Mouse (Mus musculus): ENCODE measurements around the gene Myo3a. TPM values are rescaled to one million over a fixed set of nuclear protein-coding genes. Genes with fewer than 3 reads are reported as not detected.
A peak's percentile ranks its signal among the peaks of the same experiment; 100 is the strongest.
"Not testable (repeated sequence)": the region's sequence is repeated elsewhere in the genome, so short reads cannot be mapped to it uniquely, and the experiment has no call there.

Gene Myo3a
- polyA plus RNA-seq, 1 experiment from 2014 or later, result not detected

DNA sequence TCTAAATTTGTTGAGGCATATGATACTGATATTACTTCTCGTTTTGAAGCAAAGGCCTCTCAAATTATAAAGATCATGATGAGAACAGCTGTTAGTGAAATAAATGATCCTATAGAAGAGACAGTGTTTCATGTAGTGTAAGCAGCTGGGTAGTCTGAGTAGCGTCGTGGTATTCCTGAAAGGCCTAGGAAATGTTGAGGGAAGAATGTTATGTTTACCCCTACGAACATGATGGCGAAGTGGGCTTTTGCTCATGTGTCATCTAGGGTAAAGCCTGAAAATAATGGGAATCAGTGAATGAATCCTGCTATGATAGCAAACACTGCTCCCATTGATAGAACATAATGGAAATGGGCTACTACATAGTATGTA, 360.9 kb downstream of the Myo3a start:
- H3K4me1 ChIP-seq (ENCODE audit: control insufficient read depth in 2 of 2, insufficient read depth in 2 of 2, low read length in 2 of 2); H3K4me3 ChIP-seq (ENCODE audit: control insufficient read depth in 1 of 2, insufficient read depth in 1 of 2, low read depth in 1 of 2, low read length in 2 of 2); H3K27ac ChIP-seq (replicated peaks in 1 of 2; ENCODE audit: control insufficient read depth in 1 of 2, insufficient read depth in 1 of 2, low read depth in 2 of 2, low read length in 2 of 2); H3K9me3 ChIP-seq (ENCODE audit: control insufficient read depth, low read length); H3K4me2 ChIP-seq (ENCODE audit: low read length); H3K9ac ChIP-seq (ENCODE audit: low read length); H3K36me3 ChIP-seq (ENCODE audit: control insufficient read depth, insufficient read depth, low read length); H3K27me3 ChIP-seq (ENCODE audit: control insufficient read depth, insufficient read depth, low read length): not testable (repeated sequence)
- 78% methylated on average over 5 of the region's 5 CpGs for WGBS
- peak; percentile 41 for ATAC-seq (ENCODE audit: insufficient number of reproducible peaks, insufficient read depth, low FRiP score, low read depth)

GRCm38 (mm10) chr2:22588673-22589381, 361.5 kb downstream of the Myo3a start:
- not testable (repeated sequence) for H3K27me3 ChIP-seq (ENCODE audit: control insufficient read depth, insufficient read depth, low read length); H3K4me3 ChIP-seq (ENCODE audit: control insufficient read depth in 1 of 2, insufficient read depth in 1 of 2, low read depth in 1 of 2, low read length in 2 of 2); H3K9ac ChIP-seq (ENCODE audit: low read length); H3K4me1 ChIP-seq (ENCODE audit: control insufficient read depth in 2 of 2, insufficient read depth in 2 of 2, low read length in 2 of 2); H3K27ac ChIP-seq (replicated peaks in 1 of 2; ENCODE audit: control insufficient read depth in 1 of 2, insufficient read depth in 1 of 2, low read depth in 2 of 2, low read length in 2 of 2); H3K4me2 ChIP-seq (ENCODE audit: low read length); H3K9me3 ChIP-seq (ENCODE audit: control insufficient read depth, low read length); H3K36me3 ChIP-seq (ENCODE audit: control insufficient read depth, insufficient read depth, low read length)
- peak; percentile 92 for ATAC-seq (ENCODE audit: insufficient number of reproducible peaks, insufficient read depth, low FRiP score, low read depth)
- WGBS, result 54% methylated on average over 12 of the region's 12 CpGs

- H3K4me2 ChIP-seq (ENCODE audit: low read length); H3K4me1 ChIP-seq (ENCODE audit: control insufficient read depth in 2 of 2, insufficient read depth in 2 of 2, low read length in 2 of 2); H3K9ac ChIP-seq (ENCODE audit: low read length); H3K27me3 ChIP-seq (ENCODE audit: control insufficient read depth, insufficient read depth, low read length); H3K27ac ChIP-seq (replicated peaks in 1 of 2; ENCODE audit: control insufficient read depth in 1 of 2, insufficient read depth in 1 of 2, low read depth in 2 of 2, low read length in 2 of 2); H3K4me3 ChIP-seq (ENCODE audit: control insufficient read depth in 1 of 2, insufficient read depth in 1 of 2, low read depth in 1 of 2, low read length in 2 of 2); H3K36me3 ChIP-seq (ENCODE audit: control insufficient read depth, insufficient read depth, low read length); H3K9me3 ChIP-seq (ENCODE audit: control insufficient read depth, low read length): not testable (repeated sequence)
- WGBS, result 82% methylated on average over 16 of the region's 17 CpGs
- peak; percentile 89 for ATAC-seq (ENCODE audit: insufficient number of reproducible peaks, insufficient read depth, low FRiP score, low read depth)
Measured at GRCm38 (mm10) chr2:22589382-22590205, 362.3 kb downstream of the Myo3a start.

- Histone ChIP-seq H3K9me3 (ENCODE audit: control insufficient read depth, low read length) (no peaks in the 10 kb centered on the region), H3K27ac (replicated peaks in 1 of 2; ENCODE audit: control insufficient read depth in 1 of 2, insufficient read depth in 1 of 2, low read depth in 2 of 2, low read length in 2 of 2) (no peak overlapping the region), H3K4me3 (ENCODE audit: control insufficient read depth in 1 of 2, insufficient read depth in 1 of 2, low read depth in 1 of 2, low read length in 2 of 2) (no peak overlapping the region), H3K27me3 (ENCODE audit: control insufficient read depth, insufficient read depth, low read length) (no peaks in the 10 kb centered on the region), H3K4me1 (ENCODE audit: control insufficient read depth in 2 of 2, insufficient read depth in 2 of 2, low read length in 2 of 2) (no peaks in the 10 kb centered on the region), H3K9ac (ENCODE audit: low read length) (no peak overlapping the region), H3K36me3 (ENCODE audit: control insufficient read depth, insufficient read depth, low read length) (no peaks in the 10 kb centered on the region), H3K4me2 (ENCODE audit: low read length) (no peak overlapping the region)
- ATAC-seq (ENCODE audit: insufficient number of reproducible peaks, insufficient read depth, low FRiP score, low read depth), result no peak
Measured at GRCm38 (mm10) chr2:22590206-22590490, 362.8 kb downstream of the Myo3a start.

DNA sequence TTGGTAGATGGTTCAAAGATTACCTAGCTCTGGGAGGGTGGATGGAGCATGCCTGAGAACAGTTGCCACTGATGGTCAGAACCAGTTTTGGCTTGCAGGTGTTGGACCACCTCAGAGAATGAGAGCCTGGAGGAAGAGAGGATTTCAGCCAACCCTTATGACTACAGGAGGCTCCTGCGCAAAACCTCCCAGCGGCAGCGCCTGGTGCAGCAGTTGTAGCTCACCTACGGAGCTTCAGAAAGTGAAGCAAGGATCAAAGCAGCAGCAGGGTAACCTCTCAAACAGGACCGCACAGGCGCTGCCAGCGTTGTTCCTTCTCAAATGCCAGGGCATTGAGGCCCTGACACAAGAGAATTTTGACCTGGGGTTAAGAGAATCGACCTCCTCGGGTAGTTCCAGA, 390.6 kb downstream of the Myo3a start:
- Histone ChIP-seq H3K4me2 (ENCODE audit: low read length) (no peak overlapping the region), H3K36me3 (ENCODE audit: control insufficient read depth, insufficient read depth, low read length) (no peaks in the 10 kb centered on the region), H3K27ac (replicated peaks in 1 of 2; ENCODE audit: control insufficient read depth in 1 of 2, insufficient read depth in 1 of 2, low read depth in 2 of 2, low read length in 2 of 2) (no peak overlapping the region), H3K27me3 (ENCODE audit: control insufficient read depth, insufficient read depth, low read length) (peaks cover 60% of the 10 kb centered on the region), H3K9ac (ENCODE audit: low read length) (no peak overlapping the region), H3K4me1 (ENCODE audit: control insufficient read depth in 2 of 2, insufficient read depth in 2 of 2, low read length in 2 of 2) (peaks cover 0 to 7% of the 10 kb centered on the region in 2 experiments; a peak in 3 of 4 replicates), H3K9me3 (ENCODE audit: control insufficient read depth, low read length) (peaks cover 5% of the 10 kb centered on the region; the same call in 1 of the 2 replicates), H3K4me3 (ENCODE audit: control insufficient read depth in 1 of 2, insufficient read depth in 1 of 2, low read depth in 1 of 2, low read length in 2 of 2) (no peak overlapping the region)
- WGBS, result 5% methylated on average over 9 of the region's 9 CpGs
- ATAC-seq (ENCODE audit: insufficient number of reproducible peaks, insufficient read depth, low FRiP score, low read depth), result no peak

DNA sequence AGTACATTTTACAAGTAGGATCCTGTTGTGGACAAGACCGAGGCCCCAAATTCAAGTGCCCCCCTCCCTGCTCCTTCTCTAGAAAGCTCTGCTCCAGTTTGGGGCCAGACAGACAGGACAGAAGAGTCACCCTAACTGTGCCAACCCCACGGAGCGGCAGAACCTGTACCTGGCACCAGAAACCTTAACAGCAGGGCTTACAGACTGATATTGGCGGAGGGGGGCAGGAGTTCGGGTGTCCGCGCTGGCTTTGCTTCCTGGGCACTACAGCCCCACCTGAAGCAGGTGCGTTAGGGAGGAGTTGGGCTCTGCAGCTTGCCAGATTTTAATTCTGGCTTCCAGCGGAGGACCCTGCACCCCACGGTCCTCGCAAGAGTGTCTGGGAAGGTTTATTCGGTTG, 392.1 kb downstream of the Myo3a start:
- ATAC-seq (ENCODE audit: insufficient number of reproducible peaks, insufficient read depth, low FRiP score, low read depth), result no peak
- peaks cover 5% of the 10 kb centered on the region; the same call in 1 of the 2 replicates for H3K9me3 ChIP-seq (ENCODE audit: control insufficient read depth, low read length)

GRCm38 (mm10) chr2:22620030-22620429, 392.7 kb downstream of the Myo3a start:
- Histone ChIP-seq H3K27me3 (ENCODE audit: control insufficient read depth, insufficient read depth, low read length) (peaks cover 81% of the 10 kb centered on the region), H3K4me2 (ENCODE audit: low read length) (no peak overlapping the region), H3K9me3 (ENCODE audit: control insufficient read depth, low read length) (peaks cover 2% of the 10 kb centered on the region; the same call in 1 of the 2 replicates), H3K9ac (ENCODE audit: low read length) (no peak overlapping the region), H3K4me3 (ENCODE audit: control insufficient read depth in 1 of 2, insufficient read depth in 1 of 2, low read depth in 1 of 2, low read length in 2 of 2) (no peak overlapping the region), H3K4me1 (ENCODE audit: control insufficient read depth in 2 of 2, insufficient read depth in 2 of 2, low read length in 2 of 2) (peaks cover 4 to 17% of the 10 kb centered on the region in 2 experiments; a peak in 3 of 4 replicates), H3K27ac (replicated peaks in 1 of 2; ENCODE audit: control insufficient read depth in 1 of 2, insufficient read depth in 1 of 2, low read depth in 2 of 2, low read length in 2 of 2) (no peak overlapping the region), H3K36me3 (ENCODE audit: control insufficient read depth, insufficient read depth, low read length) (no peaks in the 10 kb centered on the region)
- 2% methylated on average over 6 of the region's 6 CpGs for WGBS
- no peak for ATAC-seq (ENCODE audit: insufficient number of reproducible peaks, insufficient read depth, low FRiP score, low read depth)

More for the DNA sequence above, 392.1 kb downstream of the Myo3a start:
- Histone ChIP-seq H3K4me1 (ENCODE audit: control insufficient read depth in 2 of 2, insufficient read depth in 2 of 2, low read length in 2 of 2) (peaks cover 4 to 17% of the 10 kb centered on the region in 2 experiments; a peak in 3 of 4 replicates), H3K4me2 (ENCODE audit: low read length) (no peak overlapping the region), H3K4me3 (ENCODE audit: control insufficient read depth in 1 of 2, insufficient read depth in 1 of 2, low read depth in 1 of 2, low read length in 2 of 2) (no peak overlapping the region), H3K9ac (ENCODE audit: low read length) (no peak overlapping the region), H3K27ac (replicated peaks in 1 of 2; ENCODE audit: control insufficient read depth in 1 of 2, insufficient read depth in 1 of 2, low read depth in 2 of 2, low read length in 2 of 2) (no peak overlapping the region), H3K27me3 (ENCODE audit: control insufficient read depth, insufficient read depth, low read length) (peaks cover 75% of the 10 kb centered on the region), H3K36me3 (ENCODE audit: control insufficient read depth, insufficient read depth, low read length) (no peaks in the 10 kb centered on the region)
- 1% methylated on average over 12 of the region's 12 CpGs for WGBS

Measured in heart, embryonic 14.5 days (tissue).